Mouse (Mus musculus) thymus, adult 2 months (tissue): ENCODE measurements around the gene Galnt14. TPM values are rescaled to one million over a fixed set of nuclear protein-coding genes. Genes with fewer than 3 reads are reported as not detected.

ENCODE experiments used
- DNase-seq: peaks from one replicate; pipeline ENCODE4 v3.0.0; 2021
- H3K27ac ChIP-seq: fragments of 200-500 bp; 2 replicates; pipeline ENCODE4 v1.5.1; 2012; ENCODE audit warnings: low read length, control low read depth; ENCODE audit not compliant: control insufficient read depth, insufficient read depth
- H3K27me3 ChIP-seq: fragments of 200-500 bp; 2 replicates; pipeline ENCODE4 v1.6.1; 2012; ENCODE audit warnings: mild to moderate bottlenecking, low read length, moderate library complexity, mixed read lengths; ENCODE audit not compliant: control insufficient read depth, insufficient read depth
- H3K36me3 ChIP-seq: fragments of 200-500 bp; 2 replicates; pipeline ENCODE4 v1.6.1; 2012; ENCODE audit warnings: mild to moderate bottlenecking, low read length, moderate library complexity; ENCODE audit not compliant: control insufficient read depth, insufficient read depth
- H3K4me1 ChIP-seq: fragments of 200-500 bp; replicated peaks from 2 replicates; pipeline ENCODE4 v1.6.1; 2012; ENCODE audit warnings: low read length; ENCODE audit not compliant: control insufficient read depth, insufficient read depth
- H3K4me3 ChIP-seq: fragments of 200-500 bp; 2 replicates; pipeline ENCODE4 v1.5.1; 2012; ENCODE audit warnings: mild to moderate bottlenecking, low read length, control low read depth, moderate library complexity; ENCODE audit not compliant: control insufficient read depth, insufficient read depth
- CTCF ChIP-seq: fragments of 200-500 bp; IDR thresholded peaks from 2 replicates; pipeline ENCODE4 v1.5.1; 2012; ENCODE audit warnings: mild to moderate bottlenecking, control low read depth, low read length, moderate library complexity, borderline replicate concordance; ENCODE audit not compliant: control insufficient read depth, poor library complexity, insufficient read depth; ENCODE audit errors: extremely low read depth
- POLR2A ChIP-seq: fragments of 200-500 bp; IDR thresholded peaks from 2 replicates; pipeline ENCODE4 v1.6.1; 2012; ENCODE audit warnings: mild to moderate bottlenecking, low read length, control low read depth, moderate library complexity; ENCODE audit not compliant: control insufficient read depth, poor library complexity, insufficient read depth; ENCODE audit errors: extremely low read depth
- WGBS: fragments of 180-500 bp; shearing (Covaris S2); methylation state at CpG from one replicate; pipeline ENCODE4 v1.1.7; 2018; 5-methylcytosine and 5-hydroxymethylcytosine counted together
- polyA plus RNA-seq: library from polyadenylated mRNA; depleted of rRNA; stranded (reverse); fragments of >200 nt; gene quantifications from 2 replicates; pipeline ENCODE4 v1.2.3, GENCODE M21; 2012

Gene Galnt14
- polyA plus RNA-seq, 1 experiment, result 1.6 TPM

DNA sequence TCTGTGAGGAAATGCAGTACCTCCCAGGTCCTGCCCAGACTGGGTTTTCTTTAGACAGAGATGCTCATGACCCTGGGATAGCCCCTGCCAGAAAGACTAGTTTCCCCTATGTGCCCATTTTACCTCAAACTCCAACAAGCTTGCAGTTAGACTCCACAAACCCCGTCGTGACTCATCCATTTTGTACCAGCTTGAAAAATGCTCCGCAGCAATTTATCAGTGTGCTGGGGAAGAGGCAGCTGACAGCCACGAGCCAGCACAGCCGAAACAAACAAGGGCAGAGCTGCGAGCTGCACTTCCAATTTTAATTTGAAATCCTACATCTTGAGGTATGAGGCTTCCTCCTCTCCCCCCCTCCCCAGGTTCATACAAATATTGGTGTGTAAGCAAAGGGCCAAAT, 60.9 kb downstream of the Galnt14 start:
- H3K4me3 ChIP-seq, result no peak overlapping the region
- TF ChIP-seq POLR2A, result no peak
- TF ChIP-seq CTCF, result no peak
- no peak overlapping the region for H3K27ac ChIP-seq
- H3K36me3 ChIP-seq, result no peaks in the 10 kb centered on the region
- 87% methylated on average over 6 of the region's 6 CpGs for WGBS
- DNase-seq, result no peak
- H3K4me1 ChIP-seq, result no peaks in the 10 kb centered on the region
- no peaks in the 10 kb centered on the region for H3K27me3 ChIP-seq

GRCm38 (mm10) chr17:73641676-73642075, 68.6 kb downstream of the Galnt14 start:
- WGBS, result 93% methylated on average over 7 of the region's 7 CpGs
- no peak for DNase-seq
- TF ChIP-seq CTCF (no peak), POLR2A (no peak)
- Histone ChIP-seq H3K4me3 (no peak overlapping the region), H3K36me3 (no peaks in the 10 kb centered on the region), H3K27me3 (no peaks in the 10 kb centered on the region), H3K27ac (no peak overlapping the region), H3K4me1 (no peaks in the 10 kb centered on the region)

DNA sequence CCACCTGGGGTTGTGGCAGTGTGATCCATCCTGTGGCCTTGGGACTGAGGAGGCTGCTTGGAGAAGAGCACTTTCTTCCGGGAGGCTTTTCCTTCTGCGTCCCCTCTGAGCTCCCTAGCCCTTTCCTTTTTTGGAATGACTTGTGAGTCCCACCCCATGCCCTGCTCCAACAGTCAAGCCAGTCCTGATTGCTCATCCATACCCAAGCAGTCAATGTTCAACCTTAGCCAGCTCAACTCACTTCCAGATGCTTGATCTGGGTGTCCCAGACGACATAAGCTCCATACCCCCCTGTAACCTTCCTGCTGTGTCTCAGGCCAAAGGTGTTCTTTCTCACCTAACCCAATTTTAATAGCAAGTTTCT, 70.2 kb downstream of the Galnt14 start:
- WGBS, result 84% methylated on average over 3 of the region's 3 CpGs
- TF ChIP-seq POLR2A, result no peak
- TF ChIP-seq CTCF, result no peak
- H3K27me3 ChIP-seq, result no peaks in the 10 kb centered on the region
- H3K4me3 ChIP-seq, result no peak overlapping the region
- no peak overlapping the region for H3K27ac ChIP-seq
- no peak for DNase-seq
- H3K4me1 ChIP-seq, result no peaks in the 10 kb centered on the region
- no peaks in the 10 kb centered on the region for H3K36me3 ChIP-seq

DNA sequence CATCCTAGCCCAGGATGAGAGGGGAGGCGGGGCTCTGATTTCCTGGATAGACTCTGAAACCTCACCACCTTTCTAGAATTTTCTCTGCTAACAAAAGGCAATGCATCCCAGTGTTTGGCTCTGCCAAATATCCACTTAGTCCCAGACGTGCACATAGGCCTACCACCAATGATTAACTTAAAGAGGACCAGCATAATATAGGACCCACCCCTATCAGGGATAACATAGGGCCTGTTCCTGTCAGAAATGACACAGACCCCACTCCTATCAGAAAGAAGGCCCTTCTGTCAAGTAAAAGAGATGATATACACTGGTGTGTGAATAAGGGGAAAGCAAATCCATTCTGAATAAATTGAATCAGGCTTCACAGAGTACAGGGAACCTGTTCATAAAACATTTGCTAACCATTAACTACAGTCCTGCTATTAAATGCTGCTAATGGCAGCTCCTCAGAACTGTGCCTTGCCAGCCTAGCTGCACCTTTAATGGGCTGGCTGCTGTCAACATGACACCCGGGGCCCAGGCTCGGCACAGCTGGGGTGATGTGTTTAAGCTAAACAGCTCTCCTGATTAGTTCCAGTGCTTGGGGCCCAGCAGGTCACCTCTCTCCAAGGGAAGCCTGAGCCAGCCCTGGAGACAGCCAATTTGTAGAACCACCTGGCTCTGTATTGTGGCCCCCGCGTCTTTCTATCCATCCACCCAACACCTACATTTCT, 70.7 kb downstream of the Galnt14 start:
- Histone ChIP-seq H3K27me3 (no peaks in the 10 kb centered on the region), H3K4me3 (no peak overlapping the region), H3K4me1 (no peaks in the 10 kb centered on the region), H3K36me3 (no peaks in the 10 kb centered on the region), H3K27ac (no peak overlapping the region)
- DNase-seq, result no peak
- 90% methylated on average over 6 of the region's 6 CpGs for WGBS
- TF ChIP-seq POLR2A, result no peak
- no peak for TF ChIP-seq CTCF

GRCm38 (mm10) chr17:73636988-73637387, 73.3 kb downstream of the Galnt14 start:
- Histone ChIP-seq H3K27me3 (no peaks in the 10 kb centered on the region), H3K36me3 (no peaks in the 10 kb centered on the region), H3K4me1 (no peaks in the 10 kb centered on the region), H3K4me3 (no peak overlapping the region), H3K27ac (no peak overlapping the region)
- no peak for DNase-seq
- WGBS, result 92% methylated on average over 5 of the region's 5 CpGs
- TF ChIP-seq POLR2A, result no peak
- TF ChIP-seq CTCF, result no peak

- no peak for DNase-seq
- Histone ChIP-seq H3K4me3 (no peak overlapping the region), H3K4me1 (no peaks in the 10 kb centered on the region), H3K36me3 (no peaks in the 10 kb centered on the region), H3K27ac (no peak overlapping the region), H3K27me3 (no peaks in the 10 kb centered on the region)
- 98% methylated on average over 2 of the region's 2 CpGs for WGBS
- TF ChIP-seq CTCF, result no peak
- no peak for TF ChIP-seq POLR2A
These were observed 75.4 kb downstream of the Galnt14 start for GRCm38 (mm10) chr17:73634896-73635295.

- no peak for DNase-seq
- H3K27ac ChIP-seq, result no peak overlapping the region
- TF ChIP-seq CTCF (no peak), POLR2A (no peak)
- 91% methylated on average over 11 of the region's 11 CpGs for WGBS
- no peaks in the 10 kb centered on the region for H3K27me3 ChIP-seq
- no peak overlapping the region for H3K4me3 ChIP-seq
- no peaks in the 10 kb centered on the region for H3K36me3 ChIP-seq
- no peaks in the 10 kb centered on the region for H3K4me1 ChIP-seq
These were observed 76.1 kb downstream of the Galnt14 start for GRCm38 (mm10) chr17:73633991-73634710.
